Mouse (Mus musculus) left cerebral cortex, postnatal 14 days (tissue): ENCODE measurements around the gene Egfem1. TPM values are rescaled to one million over a fixed set of nuclear protein-coding genes. Genes with fewer than 3 reads are reported as not detected.

Experiments
- DNase-seq, 2 experiments: peaks; one replicate each; pipeline ENCODE4 v3.0.0; 2021 to 2022; ENCODE audit warnings: low spot score in 2 of 2, mixed read lengths in 1 of 2
- intact Hi-C: fragments of 180-260 bp; cut with DNase I; formaldehyde crosslinking; loops from one replicate; pipeline ENCODE4 v1.15.1; 2025
- long read RNA-seq, 2 experiments: library from polyadenylated mRNA; stranded (forward); transcript quantifications; one replicate each; pipeline ENCODE4 v2.0.0; 2021
- total RNA-seq, 2 experiments: library from RNA; stranded (reverse); gene quantifications; 2 replicates each; pipeline ENCODE4 v1.2.3; 2021

Egfem1 gene
- 10 to 100 TPM; 12.1 to 14.1 TPM for total RNA-seq
- long read RNA-seq, experiment 1, partial matches to known transcripts: 0 of 3 reads
- long read RNA-seq, experiment 1, other reads (novel, unspliced or antisense): 3 of 3 reads
- long read RNA-seq, experiment 2, partial matches to known transcripts: 1 of 4 reads
- long read RNA-seq, experiment 2, other reads (novel, unspliced or antisense): 3 of 4 reads

DNA sequence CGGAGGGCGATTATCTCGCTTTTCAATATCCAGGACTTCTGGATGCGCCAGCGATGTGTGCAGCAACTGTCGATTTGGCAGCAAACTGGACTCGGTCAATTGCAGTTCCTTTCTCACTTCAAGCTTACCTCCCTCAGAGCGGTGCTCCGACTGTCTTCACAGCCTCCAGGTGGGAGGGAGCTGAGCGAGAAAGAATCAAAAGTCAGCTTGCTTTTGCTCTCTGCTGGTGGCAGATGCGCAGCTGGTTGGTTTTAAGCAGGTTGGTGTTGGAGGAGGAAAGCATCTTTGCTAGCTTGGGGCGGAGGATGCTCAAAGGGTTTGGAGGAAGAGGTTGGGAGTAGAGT, at the start of gene Egfem1:
Egfem1 (plus strand) TSS at position 72 of the 344 bp plus-strand sequence.
- intact Hi-C loops: no loop called here
- peak in 1 of 2 experiments; percentile 30 for DNase-seq

DNA sequence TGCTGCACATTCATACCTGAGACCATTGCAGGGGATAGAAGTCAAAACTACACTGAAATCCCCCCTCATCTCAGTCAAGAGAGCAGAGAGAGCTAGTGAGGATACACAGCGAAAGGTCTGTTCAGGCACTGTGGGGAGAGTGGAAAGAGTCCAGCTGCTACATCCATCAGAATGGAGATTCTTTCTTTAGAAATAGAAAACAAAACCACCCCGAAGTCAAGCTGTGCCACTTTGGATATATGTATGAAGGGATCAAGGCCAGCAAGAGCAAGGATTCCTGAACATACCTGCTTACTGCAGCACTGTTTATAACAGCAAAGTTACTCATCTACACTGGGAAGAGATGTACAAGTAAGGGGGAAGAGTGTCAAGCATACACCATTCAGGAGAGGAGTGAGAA, 48.7 kb upstream of the Egfem1 start:
- intact Hi-C loops: no loop called here
- no peak for DNase-seq

DNA sequence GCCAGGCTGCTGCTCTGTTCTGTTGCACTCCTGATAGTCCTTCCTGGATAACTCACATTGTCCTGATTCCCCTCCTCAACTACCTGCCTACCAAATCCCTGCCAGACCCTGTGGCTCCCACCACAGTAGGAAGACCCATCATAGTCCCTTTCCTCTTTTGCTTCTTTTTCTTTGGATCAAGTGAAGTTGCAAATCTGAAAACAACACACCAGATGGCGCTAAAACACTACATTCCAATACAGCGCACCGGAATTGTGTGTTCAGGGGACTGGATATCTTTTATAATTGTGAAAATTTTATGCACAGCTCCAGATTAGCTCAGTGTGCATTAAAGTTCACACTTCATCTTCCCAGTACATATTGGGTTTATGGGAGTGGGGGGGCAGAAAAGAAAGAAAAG, 45.7 kb upstream of the Egfem1 start:
- intact Hi-C loops: loop anchor here (2.0 kb wide), 1 partner anchor 691 kb away; no protein-coding TSS in a partner anchor
- peak; percentile 54 to 71 for DNase-seq

DNA sequence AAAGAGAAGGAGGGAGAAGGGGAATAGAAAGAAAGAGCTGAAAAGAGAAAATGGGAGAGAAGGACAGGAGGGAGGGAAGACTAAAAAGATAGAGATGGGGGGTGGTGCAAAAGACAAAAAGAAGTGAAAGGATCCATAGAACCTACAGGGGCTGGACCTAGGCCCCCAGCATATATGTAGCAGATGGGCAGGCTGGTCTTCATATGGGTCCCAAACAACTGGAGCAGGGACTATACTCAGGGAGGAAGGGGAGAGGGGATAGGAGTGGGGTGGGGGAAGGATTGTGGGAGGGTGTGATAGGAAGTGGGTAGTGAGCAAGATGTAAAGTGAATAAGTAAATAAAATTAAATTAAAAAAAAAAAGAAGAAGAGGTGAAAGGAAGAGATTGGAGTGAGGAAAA, 45.2 kb upstream of the Egfem1 start:
- no peak for DNase-seq
- intact Hi-C loops: loop anchor here (2.0 kb wide), 1 partner anchor 690 kb away; no protein-coding TSS in a partner anchor

DNA sequence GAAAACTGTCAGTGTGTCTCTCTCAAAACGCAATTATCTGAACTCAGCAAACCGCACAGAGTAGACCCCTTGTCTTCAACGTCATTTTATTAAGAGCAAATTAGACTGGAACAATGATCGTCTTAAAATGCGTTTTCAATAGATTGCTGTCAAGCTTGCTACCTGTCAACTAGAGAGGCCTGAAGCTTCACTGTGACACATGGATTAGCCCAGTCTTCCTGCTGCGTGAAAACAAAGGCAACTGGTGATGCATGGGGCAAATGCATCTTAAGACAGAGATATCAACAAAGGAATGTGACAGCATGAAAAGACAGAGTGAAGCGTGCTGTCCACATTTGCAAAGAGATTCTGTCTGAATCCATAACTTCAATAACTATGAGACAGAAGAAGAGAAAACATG, 41.8 kb upstream of the Egfem1 start:
- no peak for DNase-seq
- intact Hi-C loops: no loop called here

DNA sequence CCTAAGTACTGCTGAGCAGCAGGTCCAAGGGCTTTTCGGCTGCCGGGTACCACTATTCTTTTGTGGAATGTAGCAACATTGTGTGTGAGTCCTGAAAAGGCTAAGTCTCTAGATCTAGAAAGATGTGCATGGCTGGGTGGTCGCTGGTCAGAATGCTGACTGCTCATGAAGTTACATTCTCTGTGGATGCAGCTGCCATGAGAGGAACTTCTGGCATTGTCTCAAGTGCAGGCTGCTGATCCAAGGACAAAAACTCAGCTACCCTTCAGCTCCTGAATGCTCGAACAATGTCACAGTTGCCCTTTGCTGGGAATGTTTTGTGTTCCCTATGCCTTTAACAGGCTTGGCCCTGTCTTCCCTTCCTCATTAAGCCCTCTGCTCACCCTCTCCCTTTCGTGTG, 35.5 kb upstream of the Egfem1 start:
- peak in 1 of 2 experiments; percentile 17 for DNase-seq
- intact Hi-C loops: no loop called here

DNA sequence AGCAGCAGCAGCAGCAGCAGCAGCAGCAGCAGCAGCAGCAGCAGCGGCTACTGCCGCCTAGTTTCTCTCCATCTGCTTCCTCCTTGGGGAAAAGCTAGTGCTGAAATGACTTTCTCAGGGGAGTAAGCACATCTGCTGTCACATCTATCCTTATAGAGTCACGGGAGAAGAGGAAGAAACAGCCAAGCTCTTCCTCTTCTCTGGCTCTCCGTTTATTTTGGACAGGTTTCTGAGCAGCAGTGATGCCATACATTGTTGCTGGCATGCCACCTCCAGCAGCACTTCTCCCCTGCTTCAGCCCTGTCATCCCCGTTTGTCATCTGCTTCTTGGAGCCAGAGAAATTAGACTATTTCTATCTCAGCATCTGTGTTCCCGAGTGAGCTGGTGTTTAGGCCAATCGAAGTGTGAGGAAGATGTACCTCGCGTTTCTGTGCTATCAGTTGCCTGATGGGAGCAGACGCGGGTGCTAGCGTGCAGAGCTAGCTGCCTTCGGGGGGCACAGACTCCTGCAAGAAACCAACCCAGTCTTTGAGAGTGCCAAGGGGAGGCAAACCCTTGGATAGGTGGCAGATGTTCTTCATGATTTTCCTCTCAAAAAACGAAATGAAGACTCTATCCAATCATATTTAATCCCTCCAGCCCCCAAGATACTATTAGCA, 34.4 kb upstream of the Egfem1 start:
- intact Hi-C loops: no loop called here
- peak; percentile 8 to 33 for DNase-seq

DNA sequence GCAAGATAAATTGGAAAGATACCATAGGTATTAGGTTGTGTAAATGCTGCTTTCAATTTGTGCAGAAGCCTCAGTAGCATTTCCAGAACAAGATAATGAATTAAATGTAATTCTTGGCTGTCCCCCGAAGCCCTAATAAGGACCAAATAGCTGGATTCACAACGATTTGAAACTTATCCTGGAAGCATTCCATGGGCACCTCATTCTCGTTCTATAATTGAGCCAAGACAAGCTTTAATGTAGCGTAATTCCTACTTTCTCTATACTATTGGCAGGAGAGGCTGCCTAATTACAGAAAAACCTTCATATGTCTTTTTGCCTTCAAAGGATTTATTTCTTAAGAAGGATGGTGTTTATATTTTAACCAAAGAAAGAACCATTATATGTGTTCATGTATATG, 18.7 kb upstream of the Egfem1 start:
- intact Hi-C loops: no loop called here

DNA sequence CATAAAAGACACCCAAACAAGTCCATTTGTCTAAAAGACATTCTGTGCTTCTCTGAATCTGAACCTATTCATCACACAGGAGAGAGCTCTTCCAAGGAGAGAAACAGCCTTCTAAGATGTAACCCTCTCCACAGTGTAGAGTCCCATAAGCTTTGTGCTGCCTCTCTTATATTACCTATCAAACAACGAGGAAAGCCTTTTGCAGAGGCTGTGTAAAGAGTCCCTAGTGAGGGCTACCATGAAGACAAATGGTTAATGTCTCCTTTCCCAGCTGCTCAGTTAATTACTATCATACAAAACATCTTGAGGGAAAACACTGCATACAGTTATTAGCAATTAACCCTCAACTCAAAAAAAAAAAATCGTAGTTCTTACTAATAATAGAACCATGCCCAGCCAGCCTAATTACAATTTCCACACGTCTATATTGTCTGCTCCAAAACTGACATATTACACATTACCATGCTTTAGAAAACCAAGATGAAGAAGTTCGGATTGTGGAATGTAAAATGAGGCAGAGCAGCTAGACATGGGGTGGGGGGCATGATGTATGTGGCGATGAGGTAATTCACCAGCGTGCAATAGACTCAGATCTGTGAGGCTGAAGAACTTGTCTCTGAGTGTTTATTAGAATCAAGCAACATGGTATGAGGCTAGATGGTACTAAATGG, 13.3 kb upstream of the Egfem1 start:
- no peak for DNase-seq
- intact Hi-C loops: no loop called here

More for the DNA sequence above, 18.7 kb upstream of the Egfem1 start:
- DNase-seq: no peak

DNA sequence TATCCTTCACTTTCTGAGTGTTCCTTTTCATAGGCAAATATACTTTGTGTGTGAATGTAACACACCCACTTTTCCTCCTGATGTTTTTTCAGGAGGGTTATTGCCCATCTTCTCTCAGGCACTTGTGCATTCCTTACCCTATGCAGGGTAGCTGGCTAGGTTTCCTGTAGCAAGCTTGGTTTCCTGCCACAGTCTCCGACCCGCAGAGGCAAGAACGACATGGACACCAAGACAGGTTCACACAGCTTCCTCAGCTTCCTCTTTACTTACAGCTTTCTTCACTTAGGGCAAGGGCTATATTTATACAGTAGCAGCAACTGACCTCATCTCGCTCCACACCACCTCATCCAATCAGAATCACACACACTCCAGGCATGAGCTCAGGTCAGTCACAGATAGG, 10.5 kb upstream of the Egfem1 start:
- no peak for DNase-seq
- intact Hi-C loops: no loop called here

DNA sequence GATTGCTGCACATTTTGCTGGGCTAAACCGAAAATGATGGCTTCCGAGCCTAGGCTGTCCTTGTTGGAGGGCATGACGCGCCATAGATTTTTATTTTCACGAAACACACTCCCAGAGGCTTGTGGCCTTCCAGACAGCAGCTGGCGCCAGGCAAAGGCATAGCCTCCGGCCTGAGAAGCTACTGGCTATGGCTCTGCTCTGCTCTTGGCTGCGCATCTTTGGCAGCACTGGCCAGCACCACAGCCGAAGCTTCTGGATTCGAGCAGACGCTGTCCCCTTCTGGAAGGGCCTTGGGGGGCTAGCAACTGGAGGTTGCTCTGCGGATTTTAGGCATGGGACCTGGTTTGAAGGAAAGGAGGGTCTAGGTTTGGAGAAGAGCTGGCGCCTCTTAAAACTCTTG, 306 bp upstream of the Egfem1 start:
- intact Hi-C loops: no loop called here
- no peak for DNase-seq

DNA sequence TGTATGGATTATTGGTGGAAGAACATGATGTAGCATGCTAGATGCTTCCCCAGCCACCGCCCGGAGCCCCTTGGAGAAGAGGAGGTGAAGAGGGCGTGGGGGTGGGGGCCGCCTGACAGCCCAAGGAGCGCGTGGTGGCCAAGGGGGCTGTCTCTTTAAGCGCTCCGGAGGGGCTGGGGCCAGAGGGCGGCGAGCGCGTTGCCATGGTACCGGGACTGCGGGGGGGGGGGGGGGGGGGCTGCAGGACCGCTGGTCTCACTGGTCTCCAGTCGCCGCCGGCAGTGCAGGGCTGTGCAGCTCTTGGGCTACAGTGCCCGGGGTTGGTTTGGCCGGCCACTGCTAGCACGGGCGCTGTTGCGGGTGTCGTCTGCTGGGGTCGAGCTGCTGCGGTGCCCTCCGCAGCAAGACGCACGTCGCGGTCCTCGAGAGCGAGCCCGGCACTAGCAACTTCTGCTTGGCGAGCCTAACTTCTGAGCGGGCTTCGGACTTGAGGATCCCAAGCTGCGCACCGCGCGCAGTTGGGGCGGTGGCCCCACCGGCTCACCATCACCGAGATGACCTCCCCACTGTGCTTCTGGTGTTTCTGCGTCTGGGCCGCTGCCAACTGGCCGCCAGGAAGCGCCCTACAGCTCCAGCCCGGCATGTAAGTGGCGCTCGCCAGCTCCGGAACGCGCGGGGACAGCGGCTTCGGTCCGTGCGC, 623 bp downstream of the Egfem1 start:
- intact Hi-C loops: no loop called here
- DNase-seq: peak; percentile 24 to 37

DNA sequence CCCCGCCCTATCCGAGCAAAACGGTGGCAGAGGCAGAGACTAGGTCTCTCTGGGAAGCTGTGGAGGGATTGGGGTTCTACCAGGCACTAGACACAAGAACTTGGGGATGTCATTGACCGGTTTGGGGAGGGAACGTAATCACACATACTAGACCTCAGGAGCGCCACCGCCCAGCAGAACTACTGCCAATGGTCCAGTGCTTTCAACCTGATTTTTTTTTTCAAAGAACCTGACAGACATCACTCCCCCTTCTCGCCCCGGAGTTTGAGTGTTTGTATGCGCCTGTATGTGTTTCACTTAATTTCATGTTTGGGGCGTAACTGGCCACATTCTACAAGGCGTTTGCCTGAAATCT, 1.1 kb downstream of the Egfem1 start:
- DNase-seq: no peak
- intact Hi-C loops: no loop called here

DNA sequence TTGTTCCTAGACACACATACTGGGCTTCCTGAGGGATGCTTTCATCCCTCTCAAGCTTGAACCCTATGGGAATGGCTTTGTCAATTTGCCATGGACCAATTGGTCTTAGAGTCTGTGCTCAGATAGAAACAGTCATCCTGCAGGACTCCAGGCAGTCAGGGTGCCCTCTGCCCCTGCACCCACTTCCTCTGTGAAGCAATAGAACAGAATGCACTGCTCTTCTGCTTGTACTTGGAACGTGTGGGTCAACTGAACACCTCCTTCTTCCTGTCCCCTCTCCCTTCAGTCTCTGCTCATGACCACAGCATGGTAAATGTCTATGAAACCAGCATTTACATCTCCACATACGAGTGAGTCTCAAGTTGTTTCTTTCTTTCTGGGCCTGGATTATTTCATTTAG, 16.6 kb downstream of the Egfem1 start:
- intact Hi-C loops: no loop called here

DNA sequence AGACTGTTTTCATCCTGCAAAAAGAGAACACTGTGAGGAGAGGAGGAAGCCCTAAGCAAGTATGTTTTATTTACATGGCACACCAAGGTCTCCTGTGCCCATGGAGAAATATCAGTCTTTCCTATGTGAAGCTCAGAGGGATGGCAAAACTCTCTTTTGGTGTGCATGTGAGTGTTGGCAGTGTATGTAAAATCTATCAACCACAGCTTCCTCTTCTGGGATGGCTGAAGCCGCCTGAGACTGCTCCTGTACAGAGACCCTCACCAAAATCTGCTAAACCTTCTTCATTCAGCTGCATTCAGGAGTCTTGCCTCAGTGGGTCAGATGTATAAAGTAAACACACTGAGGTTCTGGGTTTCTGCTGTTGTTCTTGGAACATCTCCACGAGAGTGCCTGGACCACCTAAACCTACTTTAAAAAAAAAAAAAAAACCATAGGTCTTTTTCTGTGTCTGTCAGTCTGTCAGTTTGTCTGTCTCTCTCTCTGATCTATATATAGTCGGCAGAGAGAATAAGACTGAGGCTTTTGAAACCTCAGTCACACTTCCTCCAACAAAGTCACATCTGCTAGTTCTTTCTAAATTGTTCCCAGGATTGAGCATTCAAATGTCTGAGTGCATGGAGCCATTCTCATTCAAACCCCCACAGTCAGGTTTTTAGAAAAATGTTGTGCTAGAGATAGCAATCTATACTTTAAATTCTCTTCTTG, 24.3 kb downstream of the Egfem1 start:
- intact Hi-C loops: no loop called here
- no peak for DNase-seq

More for the DNA sequence above, 16.6 kb downstream of the Egfem1 start:
- DNase-seq: no peak

DNA sequence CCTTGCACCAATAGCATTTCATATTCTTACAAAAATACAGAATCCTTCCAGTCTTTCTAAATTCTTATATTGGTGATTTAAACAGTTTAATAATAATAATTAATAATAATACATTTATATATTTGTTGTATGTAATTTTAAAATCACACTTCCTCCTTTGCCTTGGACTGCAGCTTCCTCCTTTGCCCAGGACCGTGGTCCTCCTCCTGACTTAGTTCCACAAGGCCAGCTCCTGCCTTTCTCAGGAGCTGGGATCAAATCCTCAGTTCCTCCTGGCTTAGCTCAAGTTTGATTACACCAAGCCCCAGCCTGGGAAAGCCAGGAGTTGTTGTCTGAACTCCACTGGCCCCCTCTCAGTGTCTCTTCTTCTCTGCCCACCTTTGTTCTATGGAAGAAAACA, 25.3 kb downstream of the Egfem1 start:
- no peak for DNase-seq
- intact Hi-C loops: no loop called here

DNA sequence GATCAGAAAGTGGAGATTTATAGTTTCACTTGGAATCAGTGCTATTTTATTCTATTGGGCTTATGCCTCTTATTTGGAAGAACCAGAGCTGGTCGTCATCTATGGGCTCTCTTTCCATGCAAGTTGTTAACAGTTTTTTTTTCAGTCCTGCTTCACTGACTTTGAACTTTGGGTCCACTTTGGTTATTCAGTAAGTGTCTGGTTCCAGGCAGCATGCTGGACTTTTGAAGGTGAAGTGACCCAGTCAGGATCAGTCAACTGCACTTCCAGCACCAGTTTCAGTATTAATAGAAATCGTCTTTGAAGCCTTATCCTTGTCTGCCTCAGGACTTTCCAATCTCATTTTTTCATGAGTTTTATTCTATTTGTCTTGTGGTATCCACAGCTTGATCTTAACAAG, 28.5 kb downstream of the Egfem1 start:
- intact Hi-C loops: no loop called here
- no peak for DNase-seq

DNA sequence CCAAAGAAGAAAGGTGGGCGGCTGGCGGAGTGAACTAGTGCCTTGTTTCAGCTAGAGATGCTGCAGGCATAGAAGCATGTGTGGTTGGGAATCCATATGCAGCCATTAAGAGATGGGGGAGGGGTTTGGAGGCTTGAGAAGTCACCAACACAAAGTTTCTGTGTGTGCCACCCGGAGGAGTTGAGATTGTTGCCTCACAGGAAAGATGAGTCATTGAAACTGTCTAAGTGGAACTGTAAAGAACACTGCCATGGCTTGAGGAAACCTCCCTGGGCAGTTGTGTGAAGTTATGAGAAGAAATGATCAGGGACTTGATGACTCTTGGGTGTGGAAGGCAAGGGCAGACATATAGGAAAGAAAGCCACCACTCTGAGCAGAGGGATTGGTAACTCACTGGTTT, 32.7 kb downstream of the Egfem1 start:
- DNase-seq: no peak

DNA sequence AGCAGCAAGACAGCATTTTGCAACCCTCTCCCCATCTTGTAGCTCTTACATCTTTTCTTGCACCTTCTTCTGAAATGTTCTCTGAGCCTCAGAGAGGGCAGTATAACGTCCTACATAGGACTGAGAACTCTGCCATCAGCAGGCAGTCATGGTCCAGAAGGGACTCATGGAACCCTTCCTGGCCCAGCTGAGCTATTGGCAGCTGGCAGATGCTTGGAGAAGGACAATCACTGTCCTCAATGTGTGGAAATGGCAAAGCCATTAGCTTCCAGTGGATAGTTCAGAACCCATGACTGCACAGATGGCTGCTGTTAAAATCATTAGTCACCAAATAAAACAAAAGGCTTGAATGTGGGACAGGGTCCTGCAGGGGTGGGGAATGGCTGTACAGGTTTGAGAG, 35.6 kb downstream of the Egfem1 start:
- intact Hi-C loops: no loop called here
- DNase-seq: no peak

More for the DNA sequence above, 32.7 kb downstream of the Egfem1 start:
- intact Hi-C loops: no loop called here

DNA sequence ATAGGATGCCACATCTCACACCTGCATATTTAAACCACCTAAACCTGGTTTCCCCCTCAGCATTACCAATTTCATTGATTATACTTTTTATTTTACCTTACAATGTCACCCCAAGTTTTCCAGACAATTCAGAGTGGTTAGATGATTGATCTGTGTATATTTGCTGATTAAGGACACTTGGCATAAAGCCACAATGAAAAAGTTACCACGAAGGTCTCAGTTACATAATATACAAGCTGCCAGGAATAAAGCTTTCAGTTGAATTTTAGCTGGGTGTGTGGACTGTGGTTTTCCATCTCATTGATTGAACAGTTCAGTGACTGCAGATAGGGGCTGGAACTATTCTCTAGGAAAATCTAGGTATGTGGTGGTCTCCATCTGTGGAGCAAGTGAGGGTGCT, 40.7 kb downstream of the Egfem1 start:
- intact Hi-C loops: no loop called here
- no peak for DNase-seq
